Mouse (Mus musculus) intestine, embryonic 14.5 days (tissue): ENCODE results near the gene Tmem131. TPM values are rescaled to one million over a fixed set of nuclear protein-coding genes. Genes with fewer than 3 reads are reported as not detected.

Experiments
- ATAC-seq: fragments of 200-750 bp; cut with Nextera tagmentation; replicated peaks from 2 replicates; pipeline ENCODE4 v1.8.0; 2017; ENCODE audit warnings: low read depth, moderate number of reproducible peaks, moderate TSS enrichment, moderate library complexity; ENCODE audit not compliant: low FRiP score, low TSS enrichment
- DNase-seq: peaks from one replicate; pipeline ENCODE4 v3.0.0-alpha.2; 2018; ENCODE audit warnings: low spot score
- H3K27ac ChIP-seq: fragments of 300-500 bp; sonication (generic); 2 replicates; pipeline ENCODE4 v1.5.1; 2014; ENCODE audit warnings: low read depth, mild to moderate bottlenecking, control low read depth
- H3K27me3 ChIP-seq: fragments of 300-500 bp; sonication (generic); replicated peaks from 2 replicates; pipeline ENCODE4 v1.6.1; 2014; ENCODE audit warnings: low read length, control low read depth; ENCODE audit not compliant: control insufficient read depth, insufficient read depth
- H3K36me3 ChIP-seq: fragments of 300-500 bp; sonication (generic); 2 replicates; pipeline ENCODE4 v1.6.1; 2014; ENCODE audit warnings: low read length, control low read depth; ENCODE audit not compliant: control insufficient read depth, insufficient read depth
- H3K4me1 ChIP-seq: fragments of 300-500 bp; sonication (generic); replicated peaks from 2 replicates; pipeline ENCODE4 v1.6.1; 2014; ENCODE audit warnings: low read length, control low read depth, mixed read lengths; ENCODE audit not compliant: control insufficient read depth, insufficient read depth
- H3K4me2 ChIP-seq: fragments of 300-500 bp; sonication (generic); 2 replicates; pipeline ENCODE4 v1.6.1; 2014; ENCODE audit warnings: low read length
- H3K4me3 ChIP-seq: fragments of 300-500 bp; sonication (generic); 2 replicates; pipeline ENCODE4 v1.5.1; 2014; ENCODE audit warnings: low read depth, low read length, control low read depth, mixed read lengths
- H3K9ac ChIP-seq: fragments of 300-500 bp; sonication (generic); 2 replicates; pipeline ENCODE4 v1.6.1; 2014; ENCODE audit warnings: mild to moderate bottlenecking, low read length
- H3K9me3 ChIP-seq: fragments of 300-500 bp; sonication (generic); 2 replicates; pipeline ENCODE4 v1.6.1; 2016; ENCODE audit warnings: low read length, control low read depth; ENCODE audit not compliant: control insufficient read depth
- WGBS: fragments of 180-500 bp; shearing (Covaris S2); extraction: QIAGEN DNeasy Blood & Tissue Kit; methylation state at CpG from one replicate; pipeline ENCODE4 v1.1.7; 2014; 5-methylcytosine and 5-hydroxymethylcytosine counted together
- polyA plus RNA-seq: library from polyadenylated mRNA; unstranded; fragments of >200 nt; fragmentation: Nextera tagmentation; extraction: Ambion mirVana; gene quantifications from 2 replicates; pipeline ENCODE4 v1.2.1, GENCODE M21; 2014

Tmem131 gene
- polyA plus RNA-seq, 1 experiment from 2014 or later: 28.6 TPM

DNA sequence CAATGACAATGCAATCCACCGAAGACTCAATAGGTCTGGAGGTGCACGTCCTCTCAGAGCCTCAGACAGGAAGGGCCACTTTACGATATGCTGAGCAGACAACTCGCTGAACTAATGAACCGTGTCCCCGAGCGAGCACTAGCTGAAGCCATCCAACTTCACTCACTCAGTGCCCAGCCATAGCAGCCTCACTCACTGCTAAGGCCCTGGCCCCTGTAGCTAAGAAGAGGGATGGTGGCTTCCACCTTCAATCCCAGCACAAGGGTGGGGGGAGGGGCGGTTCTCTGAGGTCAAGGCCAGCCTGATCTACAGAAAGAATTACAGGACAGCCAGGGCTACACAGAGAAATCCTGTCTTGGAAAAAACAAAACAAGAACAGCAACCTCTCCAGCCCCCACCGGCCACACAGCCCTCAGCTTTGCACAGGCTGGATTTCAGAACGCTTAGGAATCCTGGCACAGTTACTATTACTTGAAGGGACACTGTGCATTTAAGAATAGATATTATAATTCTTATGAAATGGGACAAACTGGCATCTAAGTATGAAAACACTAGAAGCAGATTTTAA, 89.2 kb downstream of the Tmem131 start:
- H3K9me3 ChIP-seq: no peaks in the 10 kb centered on the region
- ATAC-seq: no peak
- H3K27me3 ChIP-seq: no peaks in the 10 kb centered on the region
- H3K4me3 ChIP-seq: no peak overlapping the region
- no peak overlapping the region for H3K4me2 ChIP-seq
- peaks cover 22% of the 10 kb centered on the region for H3K36me3 ChIP-seq
- H3K9ac ChIP-seq: no peak overlapping the region
- H3K27ac ChIP-seq: no peak overlapping the region
- whole genome bisulfite sequencing: 88% methylated on average over 10 of the region's 10 CpGs
- H3K4me1 ChIP-seq: no peaks in the 10 kb centered on the region
- DNase-seq: no peak

- Histone ChIP-seq H3K4me2 (no peak overlapping the region), H3K9ac (no peak overlapping the region), H3K9me3 (no peaks in the 10 kb centered on the region), H3K27me3 (no peaks in the 10 kb centered on the region), H3K27ac (no peak overlapping the region), H3K4me3 (no peak overlapping the region), H3K36me3 (peaks cover 17% of the 10 kb centered on the region), H3K4me1 (no peaks in the 10 kb centered on the region)
- ATAC-seq: no peak
- WGBS: 74% methylated on average over 6 of the region's 6 CpGs
- DNase-seq: no peak
Observed at GRCm38 (mm10) chr1:36852085-36852484, 91.4 kb downstream of the Tmem131 start.

DNA sequence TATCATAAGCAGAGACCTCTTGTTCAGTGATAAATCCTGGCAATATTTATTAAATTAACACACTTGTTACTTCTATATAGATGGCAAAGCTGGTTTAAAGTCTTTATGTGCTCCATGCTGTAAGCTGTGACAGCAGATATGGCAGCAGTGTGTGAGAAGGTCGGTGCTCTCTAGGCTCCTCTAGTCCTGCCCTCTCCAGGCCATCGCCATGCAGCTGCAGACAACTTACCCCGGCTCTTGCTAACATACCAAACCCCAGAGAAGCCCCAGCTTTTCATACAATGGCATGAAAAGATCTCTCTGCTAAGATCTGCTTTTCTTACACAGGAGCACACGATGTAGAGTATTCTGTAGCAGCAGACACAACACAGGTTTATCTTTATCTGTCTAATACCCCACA, 92.1 kb downstream of the Tmem131 start:
- Histone ChIP-seq H3K4me3 (no peak overlapping the region), H3K9ac (no peak overlapping the region), H3K9me3 (no peaks in the 10 kb centered on the region), H3K4me2 (no peak overlapping the region), H3K27ac (no peak overlapping the region), H3K27me3 (no peaks in the 10 kb centered on the region), H3K36me3 (peaks cover 17% of the 10 kb centered on the region), H3K4me1 (no peaks in the 10 kb centered on the region)
- WGBS: 84% methylated on average over 4 of the region's 4 CpGs
- DNase-seq: no peak
- no peak for ATAC-seq

- ATAC-seq (no peak), DNase-seq (no peak)
- Histone ChIP-seq H3K27me3 (no peaks in the 10 kb centered on the region), H3K4me2 (no peak overlapping the region), H3K36me3 (peaks cover 4% of the 10 kb centered on the region; the same call in 1 of the 2 replicates), H3K27ac (no peak overlapping the region), H3K9me3 (no peaks in the 10 kb centered on the region), H3K4me1 (peaks cover 5% of the 10 kb centered on the region), H3K4me3 (no peak overlapping the region), H3K9ac (no peak overlapping the region)
- WGBS: 89% methylated on average over 1 of the region's 1 CpGs
Observed at GRCm38 (mm10) chr1:36848036-36848435, 95.4 kb downstream of the Tmem131 start.

DNA sequence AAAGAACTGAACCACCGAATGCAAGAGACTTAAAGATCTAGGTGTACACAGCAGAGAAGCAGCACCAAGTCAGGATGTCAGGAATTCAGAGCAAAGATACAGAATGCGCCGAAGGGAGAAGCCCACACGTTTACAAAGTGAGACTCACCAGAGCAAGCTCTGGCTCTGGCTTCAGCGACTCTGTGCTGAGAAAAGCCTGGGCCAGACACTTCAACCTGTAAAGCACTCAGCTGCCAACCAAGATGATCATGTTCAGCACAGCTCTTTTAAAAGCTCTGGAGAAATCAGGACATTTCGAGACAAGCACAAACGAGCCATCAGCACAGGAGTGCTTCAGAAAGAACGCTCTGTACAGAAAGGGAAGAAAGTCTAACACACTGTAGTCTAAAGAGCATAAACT, 96.2 kb downstream of the Tmem131 start:
- H3K4me3 ChIP-seq: no peak overlapping the region
- peaks cover 5% of the 10 kb centered on the region for H3K4me1 ChIP-seq
- no peak overlapping the region for H3K4me2 ChIP-seq
- H3K27ac ChIP-seq: no peak overlapping the region
- H3K9me3 ChIP-seq: no peaks in the 10 kb centered on the region
- H3K9ac ChIP-seq: no peak overlapping the region
- 61% methylated on average over 8 of the region's 8 CpGs for WGBS
- peaks cover under 1% of the 10 kb centered on the region; the same call in 1 of the 2 replicates for H3K36me3 ChIP-seq
- no peak for ATAC-seq
- H3K27me3 ChIP-seq: no peaks in the 10 kb centered on the region
- DNase-seq: no peak

- Histone ChIP-seq H3K4me2 (no peak overlapping the region), H3K4me3 (no peak overlapping the region), H3K36me3 (peaks cover 14% of the 10 kb centered on the region), H3K4me1 (peaks cover 5% of the 10 kb centered on the region), H3K9ac (no peak overlapping the region), H3K27ac (no peak overlapping the region), H3K27me3 (no peaks in the 10 kb centered on the region), H3K9me3 (no peaks in the 10 kb centered on the region)
- ATAC-seq: no peak
- WGBS: 22% methylated on average over 5 of the region's 5 CpGs
- no peak for DNase-seq
Observed at GRCm38 (mm10) chr1:36845031-36845430, 98.4 kb downstream of the Tmem131 start.

DNA sequence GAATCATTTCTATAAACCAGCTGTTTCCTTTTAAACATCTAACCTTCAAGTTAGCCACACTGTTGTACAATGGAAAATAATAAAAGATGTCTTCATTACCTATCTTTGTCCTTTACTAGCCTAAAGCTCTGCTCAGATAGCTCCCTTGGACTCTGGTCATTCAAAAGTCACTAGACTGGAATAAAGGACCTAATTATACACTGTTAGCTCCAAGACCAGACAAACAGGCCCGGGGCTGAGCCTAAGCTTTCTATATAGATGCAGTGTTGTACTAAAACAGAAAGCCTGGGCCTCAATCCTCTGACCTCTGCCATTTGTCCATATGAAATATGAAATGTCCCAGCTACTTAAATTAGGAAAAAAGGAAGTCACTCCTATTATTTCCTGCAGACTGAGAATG, 101.7 kb downstream of the Tmem131 start:
- no peak overlapping the region for H3K27ac ChIP-seq
- H3K9ac ChIP-seq: no peak overlapping the region
- no peak for ATAC-seq
- peaks cover 5% of the 10 kb centered on the region for H3K4me1 ChIP-seq
- peaks cover 35% of the 10 kb centered on the region for H3K36me3 ChIP-seq
- H3K27me3 ChIP-seq: no peaks in the 10 kb centered on the region
- 75% methylated on average over 1 of the region's 1 CpGs for WGBS
- no peak overlapping the region for H3K4me3 ChIP-seq
- no peaks in the 10 kb centered on the region for H3K9me3 ChIP-seq
- H3K4me2 ChIP-seq: no peak overlapping the region
- no peak for DNase-seq

- Histone ChIP-seq H3K27ac (no peak overlapping the region), H3K36me3 (peaks cover 43% of the 10 kb centered on the region), H3K4me3 (no peak overlapping the region), H3K27me3 (no peaks in the 10 kb centered on the region), H3K9me3 (no peaks in the 10 kb centered on the region), H3K4me1 (peaks cover 5% of the 10 kb centered on the region), H3K9ac (no peak overlapping the region), H3K4me2 (no peak overlapping the region)
- 81% methylated on average over 2 of the region's 2 CpGs for WGBS
- DNase-seq: no peak
- ATAC-seq: no peak
Observed at GRCm38 (mm10) chr1:36840959-36841358, 102.5 kb downstream of the Tmem131 start.

- no peaks in the 10 kb centered on the region for H3K9me3 ChIP-seq
- H3K4me1 ChIP-seq: no peaks in the 10 kb centered on the region; the same call in 1 of the 2 replicates
- 86% methylated on average over 3 of the region's 3 CpGs for WGBS
- H3K4me2 ChIP-seq: no peak overlapping the region
- no peak overlapping the region for H3K9ac ChIP-seq
- H3K27me3 ChIP-seq: no peaks in the 10 kb centered on the region
- no peak overlapping the region for H3K4me3 ChIP-seq
- peaks cover 52% of the 10 kb centered on the region for H3K36me3 ChIP-seq
- H3K27ac ChIP-seq: no peak overlapping the region
- DNase-seq: peak; percentile 29
- no peak for ATAC-seq
Observed at GRCm38 (mm10) chr1:36839858-36840257, 103.6 kb downstream of the Tmem131 start.
